In genomic region chr10:62804106-62804505, GRCm38 (mm10) we compare ENCODE assay signal across 13 mouse cellular contexts. TPM values are rescaled to one million over a fixed set of nuclear protein-coding genes. Genes with fewer than 3 reads are reported as not detected.
DNase-seq lines count a peak whose midpoint lies in the region; ATAC-seq and TF ChIP-seq lines count a peak whose summit lies in the region.
"Had no signal": no experiment of that assay in that cellular context is flagged by ENCODE, and none has a peak within 500 bp of the region (broad histone marks: within the 10 kb centered on the region; RNA-seq: fewer than 3 reads in every experiment).

No protein-coding gene starts in this region.

- peak; percentile 33 for DNase-seq in embryo, embryonic 10 days (ENCODE audit: low spot score)
- DNase-seq in embryo, embryonic 11 days, result no peak
- no peak for DNase-seq in lung, embryonic 14.5 days
- no peak for DNase-seq in lung, postnatal 10 days
- peak; percentile 19 for DNase-seq in Muller cell, postnatal 12 days (ENCODE audit: inconsistent ontology term)
- no peak for DNase-seq in gastrocnemius, postnatal 4 days (ENCODE audit: low spot score in 2 of 2)
- DNase-seq in heart, postnatal 10 days, result no peak
- DNase-seq: adrenal gland, postnatal 36 days; kidney, adult 11 months; lung, postnatal 4 days had no signal

- H3K27ac ChIP-seq in lung, embryonic 14.5 days (ENCODE audit: low read depth), result no peak overlapping the region
- H3K27ac ChIP-seq: forebrain, embryonic 15.5 days had no signal

- intact Hi-C loops in heart, postnatal 10 days (cut with DNase I), result no loop called here

- no peaks in the 10 kb centered on the region for H3K27me3 ChIP-seq in lung, embryonic 14.5 days (ENCODE audit: insufficient read depth, low read length)
- H3K27me3 ChIP-seq: forebrain, embryonic 15.5 days; heart, embryonic 12.5 days had no signal

- no peaks in the 10 kb centered on the region for H3K9me3 ChIP-seq in lung, embryonic 14.5 days (ENCODE audit: low read depth, low read length)
- H3K9me3 ChIP-seq: forebrain, embryonic 15.5 days; heart, embryonic 12.5 days had no signal

- H3K9ac ChIP-seq in lung, embryonic 14.5 days, result no peak overlapping the region
- H3K9ac ChIP-seq: forebrain, embryonic 15.5 days; heart, embryonic 12.5 days had no signal

- no peak for ATAC-seq in lung, embryonic 14.5 days (ENCODE audit: insufficient read depth)
- peak; percentile 57; the same call in 1 of the 2 replicates for ATAC-seq in megakaryocyte-erythroid progenitor cell, adult 5-6 weeks (replicated peaks; ENCODE audit: low FRiP score, low TSS enrichment, poor library complexity, severe bottlenecking)
- ATAC-seq: forebrain, embryonic 15.5 days had no signal

- H3K4me2 ChIP-seq in lung, embryonic 14.5 days, result no peak overlapping the region
- H3K4me2 ChIP-seq: forebrain, embryonic 15.5 days; heart, embryonic 12.5 days had no signal

- WGBS in lung, embryonic 14.5 days, result 77% methylated on average over 2 of the region's 2 CpGs

- TF ChIP-seq CTCF in lung, embryonic 14.5 days (IDR thresholded peaks at IDR 0.05; ENCODE audit: low read depth), result peak; percentile 35; the same call in 1 of the 2 replicates

- no peaks in the 10 kb centered on the region for H3K36me3 ChIP-seq in lung, embryonic 14.5 days (ENCODE audit: insufficient read depth)

- H3K4me1 ChIP-seq in lung, embryonic 14.5 days (ENCODE audit: insufficient read depth), result no peaks in the 10 kb centered on the region
- H3K4me1 ChIP-seq: forebrain, embryonic 15.5 days; heart, embryonic 12.5 days had no signal

- no peak overlapping the region for H3K4me3 ChIP-seq in lung, embryonic 14.5 days (ENCODE audit: low read depth, low read length)
- H3K4me3 ChIP-seq: forebrain, embryonic 15.5 days; heart, embryonic 12.5 days had no signal

RNA-seq across cellular contexts. Expression of gene Ccar1, which starts 12.0 kb away (rescaled TPM):
- polyA plus RNA-seq in lung, embryonic 14.5 days (2014; fragmentation: Nextera tagmentation; extraction: Ambion mirVana), result 145 and 150 TPM in 2 replicates
- total RNA-seq in megakaryocyte-erythroid progenitor cell, adult 5-6 weeks (2014; fragmentation: Nextera tagmentation), result 139 and 161 TPM in 2 replicates
- total RNA-seq in megakaryocyte-erythroid progenitor cell, adult 5-6 weeks (2017), result 144 and 200 TPM in 2 replicates
- 10 to 100 TPM; 58.7 to 78.4 TPM for total RNA-seq in gastrocnemius, postnatal 4 days (2021)
- total RNA-seq in heart, postnatal 10 days (2021), result 10 to 100 TPM; 57.5 to 58.9 TPM

Comparison
In these comparisons a context has a peak if more than half of its experiments do, and no peak if none do; other contexts are left out.
1. DNase-seq: peak in embryo, embryonic 10 days (single experiment) and Muller cell, postnatal 12 days (single experiment); none in embryo, embryonic 11 days (single experiment), lung, embryonic 14.5 days (single experiment), lung, postnatal 10 days (single experiment), gastrocnemius, postnatal 4 days (0 of 2) and heart, postnatal 10 days (0 of 2).